Mouse (Mus musculus) midbrain, embryonic 16.5 days (tissue): ENCODE results near the gene Hist1h3i. TPM values are rescaled to one million over a fixed set of nuclear protein-coding genes. Genes with fewer than 3 reads are reported as not detected.
"Not testable (repeated sequence)": the region's sequence is repeated elsewhere in the genome, so short reads cannot be mapped to it uniquely, and the experiment has no call there.

Source experiments
- ATAC-seq: fragments of 200-750 bp; cut with Nextera tagmentation; 2 replicates; pipeline ENCODE4 v1.8.0; 2017; ENCODE audit warnings: moderate TSS enrichment
- H3K27ac ChIP-seq: fragments of 300-500 bp; sonication (generic); 2 replicates; pipeline ENCODE4 v1.5.1; 2014; ENCODE audit warnings: mild to moderate bottlenecking, low read length, mixed read lengths
- H3K27me3 ChIP-seq: fragments of 300-500 bp; sonication (generic); 2 replicates; pipeline ENCODE4 v1.6.1; 2014; ENCODE audit warnings: low read depth, low read length, mixed read lengths; ENCODE audit not compliant: control insufficient read depth, insufficient read depth
- H3K36me3 ChIP-seq: fragments of 300-500 bp; sonication (generic); 2 replicates; pipeline ENCODE4 v1.6.1; 2014; ENCODE audit warnings: mild to moderate bottlenecking, low read length, moderate library complexity, mixed read lengths; ENCODE audit not compliant: control insufficient read depth, insufficient read depth
- H3K4me1 ChIP-seq: fragments of 300-500 bp; sonication (generic); 2 replicates; pipeline ENCODE4 v1.6.1; 2014; ENCODE audit warnings: mild to moderate bottlenecking, low read length, mixed read lengths; ENCODE audit not compliant: control insufficient read depth, insufficient read depth
- H3K4me2 ChIP-seq: fragments of 300-500 bp; sonication (generic); 2 replicates; pipeline ENCODE4 v1.6.1; 2014; ENCODE audit warnings: mild to moderate bottlenecking, low read length, mixed read lengths
- H3K4me3 ChIP-seq: fragments of 300-500 bp; sonication (generic); 2 replicates; pipeline ENCODE4 v1.5.1; 2014; ENCODE audit warnings: low read depth, mild to moderate bottlenecking, low read length, moderate library complexity, mixed read lengths
- H3K9ac ChIP-seq: fragments of 300-500 bp; sonication (generic); 2 replicates; pipeline ENCODE4 v1.6.1; 2014; ENCODE audit warnings: low read depth, low read length, mixed read lengths
- H3K9me3 ChIP-seq: fragments of 300-500 bp; sonication (generic); replicated peaks from 2 replicates; pipeline ENCODE4 v1.6.1; 2014; ENCODE audit warnings: mild to moderate bottlenecking, low read length, mixed read lengths; ENCODE audit not compliant: control insufficient read depth, poor library complexity, severe bottlenecking
- WGBS: fragments of 180-500 bp; shearing (Covaris S2); extraction: QIAGEN DNeasy Blood & Tissue Kit; methylation state at CpG from one replicate; pipeline ENCODE4 v1.1.7; 2014; 5-methylcytosine and 5-hydroxymethylcytosine counted together
- polyA plus RNA-seq: library from polyadenylated mRNA; unstranded; fragments of >200 nt; fragmentation: Nextera tagmentation; extraction: Ambion mirVana; gene quantifications from 2 replicates; pipeline ENCODE4 v1.2.1, GENCODE M21; 2015

Gene Hist1h3i
- polyA plus RNA-seq, 1 experiment from 2014 or later: 13.1 TPM

DNA sequence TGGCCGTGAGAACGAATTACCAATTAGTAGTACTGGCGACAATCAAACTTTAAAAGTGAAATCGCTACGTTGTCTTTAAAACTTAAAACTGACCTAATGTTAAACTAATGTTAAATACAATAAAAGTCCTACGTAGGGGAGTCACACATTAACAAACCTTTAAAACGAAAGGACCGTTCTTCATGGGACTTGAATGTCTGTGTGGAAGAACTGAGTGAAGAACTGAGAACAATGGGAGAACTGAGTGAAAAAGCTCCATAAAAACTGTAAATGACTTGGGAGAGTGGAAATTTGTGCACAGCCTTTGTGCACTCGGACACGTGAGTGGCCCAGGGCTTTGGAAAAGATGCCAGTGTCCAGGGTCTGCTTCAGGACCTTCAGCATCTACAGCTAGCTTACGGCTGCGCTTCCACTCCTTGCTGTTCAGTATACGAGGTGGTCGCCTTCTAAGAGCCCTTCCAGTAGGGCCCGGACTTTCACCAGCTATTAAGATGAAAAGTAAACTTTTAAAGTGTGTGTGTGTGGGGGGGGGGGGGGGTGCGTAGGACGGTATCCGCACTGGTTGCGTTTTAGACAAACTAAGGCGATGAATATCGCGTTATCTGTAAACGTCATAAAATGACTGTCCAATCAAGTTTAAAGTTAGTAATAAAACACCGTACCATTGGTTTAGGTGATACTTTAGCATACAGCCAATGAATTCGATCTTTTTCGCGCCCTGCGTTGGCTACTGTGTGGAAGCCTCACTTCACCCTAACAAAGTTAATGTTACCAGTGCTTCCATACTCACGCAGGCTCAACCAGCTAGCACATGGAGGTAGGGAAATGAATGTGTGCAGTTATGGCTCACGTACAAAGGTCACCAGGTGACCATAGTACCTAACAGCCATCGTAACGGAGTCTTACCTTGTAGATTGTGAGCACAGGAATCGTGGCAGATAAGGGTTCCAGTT lies 4.1 kb downstream of the Hist1h3i start:
- peak overlapping the region; percentile 42 for H3K4me3 ChIP-seq
- peaks cover 20% of the 10 kb centered on the region for H3K4me1 ChIP-seq
- peak overlapping the region; percentile 58 for H3K9ac ChIP-seq
- H3K4me2 ChIP-seq: peak overlapping the region; percentile 88
- no peaks in the 10 kb centered on the region for H3K36me3 ChIP-seq
- no peaks in the 10 kb centered on the region; the same call in 1 of the 2 replicates for H3K27me3 ChIP-seq
- 5% methylated on average over 33 of the region's 33 CpGs for WGBS
- no peaks in the 10 kb centered on the region for H3K9me3 ChIP-seq
- ATAC-seq: peak; percentile 96
- peak overlapping the region; percentile 76 for H3K27ac ChIP-seq

DNA sequence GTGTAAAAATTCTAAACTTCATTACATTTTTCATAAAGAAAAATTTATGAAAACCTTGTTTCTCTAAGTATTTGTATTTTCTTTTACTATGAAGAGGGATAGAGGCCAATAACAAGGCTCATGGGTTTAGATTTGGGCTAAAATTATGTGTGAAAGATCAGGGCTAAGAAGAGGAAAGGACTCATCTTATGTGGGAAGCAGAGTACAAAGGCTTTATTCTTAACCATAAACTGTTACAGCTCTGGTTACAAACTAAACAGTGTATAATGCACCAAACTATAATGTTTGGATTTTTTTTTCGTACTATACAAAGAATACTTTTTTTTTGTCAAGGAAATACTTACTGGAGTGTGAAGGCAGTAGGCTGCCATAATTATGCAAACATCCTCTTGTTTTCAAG lies 27.5 kb downstream of the Hist1h3i start:
- WGBS: 71% methylated on average over 1 of the region's 1 CpGs
- H3K27ac ChIP-seq: no peak overlapping the region
- ATAC-seq: no peak

DNA sequence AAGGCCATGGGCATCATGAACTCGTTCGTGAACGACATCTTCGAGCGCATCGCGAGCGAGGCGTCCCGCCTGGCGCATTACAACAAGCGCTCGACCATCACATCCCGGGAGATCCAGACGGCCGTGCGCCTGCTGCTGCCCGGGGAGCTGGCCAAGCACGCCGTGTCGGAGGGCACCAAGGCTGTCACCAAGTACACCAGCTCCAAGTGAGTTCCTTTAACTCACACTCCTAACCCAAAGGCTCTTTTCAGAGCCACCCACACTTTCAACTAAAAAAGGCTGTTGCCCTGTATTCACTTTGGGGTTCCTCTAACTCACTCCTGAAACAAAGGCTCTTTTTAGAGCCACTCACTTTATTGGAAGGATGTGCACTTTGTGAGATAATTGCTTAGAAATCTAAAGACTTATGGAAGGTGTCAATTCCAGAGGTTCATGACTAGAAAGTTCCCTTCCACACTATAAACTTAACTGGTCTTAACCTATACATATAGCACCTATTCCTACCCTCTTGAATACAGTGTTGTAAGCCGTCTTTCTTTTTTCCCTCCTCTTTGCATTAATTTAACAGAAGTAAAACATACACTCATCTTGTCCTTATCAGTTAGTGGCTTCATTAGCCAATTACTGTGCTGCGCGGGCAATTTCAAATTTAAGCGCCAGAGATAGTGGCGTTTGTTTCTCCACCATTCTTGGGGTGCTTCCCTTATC lies 28.7 kb downstream of the Hist1h3i start:
- peak; percentile 11; the same call in 1 of the 2 replicates for ATAC-seq
- under 1% methylated on average over 19 of the region's 26 CpGs for WGBS
- H3K4me1 ChIP-seq: peaks cover 14% of the 10 kb centered on the region
- peak overlapping the region; percentile 44 for H3K4me3 ChIP-seq
- H3K4me2 ChIP-seq: peak overlapping the region; percentile 82
- H3K36me3 ChIP-seq, H3K27me3 ChIP-seq, H3K9me3 ChIP-seq: not testable (repeated sequence)
- H3K27ac ChIP-seq: peak overlapping the region; percentile 75
- H3K9ac ChIP-seq: peak overlapping the region; percentile 54

More for the DNA sequence above, 27.5 kb downstream of the Hist1h3i start:
- Histone ChIP-seq H3K4me3 (no peak overlapping the region), H3K4me2 (no peak overlapping the region), H3K4me1 (peaks cover 12% of the 10 kb centered on the region), H3K9ac (no peak overlapping the region), H3K9me3 (no peaks in the 10 kb centered on the region), H3K27me3 (no peaks in the 10 kb centered on the region), H3K36me3 (no peaks in the 10 kb centered on the region)

DNA sequence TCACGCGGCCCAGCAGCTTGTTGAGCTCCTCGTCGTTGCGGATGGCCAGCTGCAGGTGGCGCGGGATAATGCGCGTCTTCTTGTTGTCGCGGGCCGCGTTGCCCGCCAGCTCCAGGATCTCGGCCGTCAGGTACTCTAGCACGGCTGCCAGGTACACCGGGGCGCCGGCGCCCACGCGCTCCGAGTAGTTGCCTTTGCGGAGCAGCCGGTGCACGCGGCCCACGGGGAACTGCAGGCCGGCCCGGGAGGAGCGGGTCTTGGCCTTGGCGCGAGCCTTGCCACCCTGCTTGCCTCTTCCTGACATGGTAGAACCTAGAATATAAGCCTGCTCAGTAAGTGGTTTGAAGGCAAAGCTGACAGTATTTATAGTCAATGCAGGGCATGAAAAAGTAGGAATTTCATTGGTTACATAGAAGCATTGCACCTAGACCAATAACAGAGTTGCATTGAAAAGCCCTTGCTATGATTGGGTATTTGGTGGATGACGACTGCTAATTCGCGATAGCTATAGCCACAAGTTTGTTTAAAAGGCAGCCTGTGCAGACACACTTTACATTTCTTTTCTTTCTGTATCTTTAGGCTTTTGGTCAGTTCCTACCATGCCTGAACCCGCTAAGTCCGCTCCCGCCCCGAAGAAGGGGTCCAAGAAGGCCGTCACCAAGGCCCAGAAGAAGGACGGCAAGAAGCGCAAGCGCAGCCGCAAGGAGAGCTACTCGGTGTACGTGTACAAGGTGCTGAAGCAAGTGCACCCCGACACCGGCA lies 29.5 kb downstream of the Hist1h3i start, which contains the start of the genes Hist1h2ak and Hist1h2bn:
Gene Hist1h2ak, minus strand, starts transcription at position 304 of the 762 bp plus-strand sequence.
Gene Hist1h2bn, plus strand, starts transcription at position 600 of the 762 bp plus-strand sequence.
- not testable (repeated sequence) for H3K36me3 ChIP-seq, H3K27me3 ChIP-seq, H3K9me3 ChIP-seq
- WGBS: under 1% methylated on average over 45 of the region's 50 CpGs
- peak within 1 kb of the TSS; percentile 44 for H3K4me3 ChIP-seq
- H3K4me1 ChIP-seq: peaks cover 20% of the 10 kb centered on the region
- peak within 1 kb of the TSS; percentile 93 for H3K27ac ChIP-seq
- H3K4me2 ChIP-seq: peak within 1 kb of the TSS; percentile 82
- peak within 1 kb of the TSS; percentile 66 for H3K9ac ChIP-seq
- peak; percentile 97 for ATAC-seq

- ATAC-seq: no peak
- H3K9ac ChIP-seq: peak overlapping the region; percentile 66
- H3K27me3 ChIP-seq: no peaks in the 10 kb centered on the region
- no peaks in the 10 kb centered on the region for H3K9me3 ChIP-seq
- H3K4me1 ChIP-seq: peaks cover 23% of the 10 kb centered on the region
- peak overlapping the region; percentile 82 for H3K4me2 ChIP-seq
- H3K4me3 ChIP-seq: peak overlapping the region; percentile 44
- no peaks in the 10 kb centered on the region for H3K36me3 ChIP-seq
- 2% methylated on average over 7 of the region's 10 CpGs for WGBS
- peak overlapping the region; percentile 93 for H3K27ac ChIP-seq
Observed at GRCm38 (mm10) chr13:21753051-21753523, 30.1 kb downstream of the Hist1h3i start.

DNA sequence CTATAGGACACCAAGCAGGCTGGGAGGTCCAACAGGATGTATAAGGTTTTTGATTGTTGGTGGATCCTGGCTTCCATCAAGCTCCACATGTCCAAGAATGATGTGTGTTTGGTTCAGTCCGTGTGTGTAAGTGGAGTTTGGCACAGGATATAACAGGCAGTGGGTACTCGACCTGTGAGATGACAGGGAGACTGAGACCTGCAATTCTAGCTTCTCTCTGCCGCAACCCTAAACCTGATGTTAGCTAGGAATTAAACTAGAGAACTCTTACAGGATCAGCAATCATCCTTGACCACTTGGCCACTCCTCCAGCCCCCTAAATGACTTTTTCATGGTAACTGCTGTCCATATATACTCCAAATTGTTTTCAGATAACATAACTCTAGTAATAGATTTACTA lies 30.8 kb downstream of the Hist1h3i start:
- no peaks in the 10 kb centered on the region for H3K9me3 ChIP-seq
- H3K27ac ChIP-seq: no peak overlapping the region
- H3K9ac ChIP-seq: no peak overlapping the region
- no peaks in the 10 kb centered on the region for H3K36me3 ChIP-seq
- no peak overlapping the region for H3K4me3 ChIP-seq
- WGBS: 41% methylated on average over 3 of the region's 3 CpGs
- peaks cover 26% of the 10 kb centered on the region for H3K4me1 ChIP-seq
- no peak overlapping the region for H3K4me2 ChIP-seq
- no peaks in the 10 kb centered on the region for H3K27me3 ChIP-seq
- no peak for ATAC-seq

DNA sequence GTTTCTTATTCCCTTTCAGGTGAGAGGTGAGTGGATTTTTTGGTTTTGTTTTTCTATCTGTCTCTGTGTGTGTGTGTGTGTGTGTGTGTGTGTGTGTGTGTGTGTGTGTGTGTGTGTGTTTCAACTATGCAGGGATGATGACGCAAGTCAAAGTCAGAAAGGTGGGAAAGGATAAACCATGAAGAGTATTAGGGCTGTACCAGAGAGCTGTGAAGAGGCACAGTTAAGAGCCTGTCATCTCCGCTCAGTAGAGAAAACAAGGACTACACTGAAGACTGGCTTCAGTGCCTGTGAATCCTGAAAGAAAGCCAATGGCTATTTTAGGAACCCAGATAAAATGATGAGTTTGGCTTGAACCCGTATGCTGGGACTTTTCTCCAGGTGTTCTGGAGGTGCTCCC lies 31.3 kb downstream of the Hist1h3i start:
- Histone ChIP-seq H3K9ac (no peak overlapping the region), H3K27ac (no peak overlapping the region), H3K9me3 (no peaks in the 10 kb centered on the region), H3K4me1 (peaks cover 28% of the 10 kb centered on the region), H3K27me3 (no peaks in the 10 kb centered on the region), H3K36me3 (no peaks in the 10 kb centered on the region), H3K4me2 (no peak overlapping the region), H3K4me3 (no peak overlapping the region)
- WGBS: 75% methylated on average over 3 of the region's 3 CpGs
- no peak for ATAC-seq

DNA sequence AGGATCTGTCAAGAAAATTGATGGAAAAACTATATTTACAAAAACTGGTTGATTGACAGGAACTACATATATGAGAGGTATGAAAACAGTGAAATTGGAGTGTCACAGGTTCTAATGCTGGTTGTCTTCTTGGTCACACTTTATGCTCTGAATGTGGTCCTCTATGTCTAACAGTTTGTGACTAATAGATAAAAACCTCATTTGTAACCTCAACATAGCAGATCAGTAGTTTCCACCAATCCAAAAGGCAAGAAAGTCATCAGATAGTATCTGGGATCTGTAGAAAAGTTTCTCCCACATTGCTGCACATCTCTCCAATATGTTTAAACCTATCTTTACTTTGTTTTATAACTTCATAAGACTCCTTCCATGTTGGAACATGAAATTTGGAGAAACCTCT lies 31.8 kb downstream of the Hist1h3i start:
- Histone ChIP-seq H3K9ac (no peak overlapping the region), H3K27ac (no peak overlapping the region), H3K4me3 (no peak overlapping the region), H3K27me3 (no peaks in the 10 kb centered on the region), H3K4me1 (peaks cover 28% of the 10 kb centered on the region), H3K36me3 (no peaks in the 10 kb centered on the region), H3K9me3 (no peaks in the 10 kb centered on the region), H3K4me2 (no peak overlapping the region)
- ATAC-seq: no peak
